Mouse (Mus musculus) gastrocnemius, postnatal 25 days (tissue): Measurements from ENCODE around the gene Fgfr1op2. TPM values are rescaled to one million over a fixed set of nuclear protein-coding genes. Genes with fewer than 3 reads are reported as not detected.
A peak's percentile ranks its signal among the peaks of the same experiment; 100 is the strongest.
"Not testable (repeated sequence)": the region's sequence is repeated elsewhere in the genome, so short reads cannot be mapped to it uniquely, and the experiment has no call there.

Experiments
- DNase-seq: peaks from one replicate; pipeline ENCODE4 v3.0.0; 2022
- long read RNA-seq, 2 experiments: library from polyadenylated mRNA; stranded (forward); transcript quantifications; one replicate each; pipeline ENCODE4 v2.0.0; 2021
- total RNA-seq, 2 experiments: library from RNA; stranded (reverse); gene quantifications; 1 replicate in 1 of 2; 2 replicates in 1 of 2; pipeline ENCODE4 v1.2.3; 2021

Fgfr1op2 gene
- total RNA-seq = 10 to 100 TPM; 46.0 to 46.4 TPM
- long read RNA-seq, experiment 1, transcript Fgfr1op2-202 (5 exons, 918 nt) = minor isoform, 14 of 66 reads
- long read RNA-seq, experiment 1, transcript Fgfr1op2-204 (7 exons, 2,880 nt) = major isoform, 25 of 66 reads
- long read RNA-seq, experiment 1, transcript Fgfr1op2-203 (6 exons, 2,766 nt) = minor isoform, 15 of 66 reads
- long read RNA-seq, experiment 1, partial matches to known transcripts = 5 of 66 reads
- long read RNA-seq, experiment 1, other reads (novel, unspliced or antisense) = 7 of 66 reads
- long read RNA-seq, experiment 2, transcript Fgfr1op2-202 (5 exons, 918 nt) = minor isoform, 17 of 116 reads
- long read RNA-seq, experiment 2, transcript Fgfr1op2-203 (6 exons, 2,766 nt) = major isoform, 43 of 116 reads
- long read RNA-seq, experiment 2, transcript Fgfr1op2-204 (7 exons, 2,880 nt) = minor isoform, 38 of 116 reads
- long read RNA-seq, experiment 2, partial matches to known transcripts = 5 of 116 reads
- long read RNA-seq, experiment 2, other reads (novel, unspliced or antisense) = 13 of 116 reads

DNA sequence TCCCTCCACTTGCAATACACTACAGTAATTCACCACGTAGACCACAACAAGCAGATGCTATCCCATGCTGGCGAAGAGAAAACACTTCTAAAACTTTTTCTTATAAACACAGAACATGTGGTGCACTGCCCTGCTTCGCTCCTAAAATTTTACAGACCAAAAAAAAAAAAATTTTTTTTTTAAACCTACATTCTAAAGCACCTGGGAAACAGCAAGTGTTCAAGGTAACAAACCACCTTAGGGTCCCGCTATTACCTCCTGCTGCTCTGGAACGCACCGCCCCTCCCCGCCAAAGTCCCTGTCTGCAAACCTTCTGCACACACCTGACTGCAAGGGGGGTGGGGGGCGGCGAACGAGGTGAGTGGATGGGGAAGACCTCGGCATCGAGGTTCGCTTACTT lies at the start of gene Fgfr1op2:
TSS of gene Fgfr1op2 (plus strand) at position 301 of the 400 bp plus-strand sequence.
- DNase-seq = no peak

DNA sequence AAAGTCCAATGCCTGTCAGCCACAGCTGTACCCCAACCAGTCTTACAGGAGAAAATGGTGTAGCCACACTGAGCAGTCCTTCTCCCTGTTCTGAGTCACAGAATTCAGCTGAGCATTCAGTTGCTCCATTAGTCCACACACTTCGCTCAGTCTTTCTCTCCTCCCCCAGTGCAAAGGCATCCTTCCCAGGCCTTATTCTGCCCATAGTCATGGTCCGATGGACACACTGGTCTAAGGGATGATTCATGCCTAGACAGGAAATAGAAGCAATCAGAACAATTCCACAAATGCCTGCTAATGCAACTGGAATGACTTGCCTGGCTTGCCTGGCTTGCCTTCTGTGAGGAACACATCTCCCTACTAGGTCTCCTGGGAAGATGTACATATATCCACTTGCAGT lies 49.5 kb upstream of the Fgfr1op2 start:
- no peak for DNase-seq

DNA sequence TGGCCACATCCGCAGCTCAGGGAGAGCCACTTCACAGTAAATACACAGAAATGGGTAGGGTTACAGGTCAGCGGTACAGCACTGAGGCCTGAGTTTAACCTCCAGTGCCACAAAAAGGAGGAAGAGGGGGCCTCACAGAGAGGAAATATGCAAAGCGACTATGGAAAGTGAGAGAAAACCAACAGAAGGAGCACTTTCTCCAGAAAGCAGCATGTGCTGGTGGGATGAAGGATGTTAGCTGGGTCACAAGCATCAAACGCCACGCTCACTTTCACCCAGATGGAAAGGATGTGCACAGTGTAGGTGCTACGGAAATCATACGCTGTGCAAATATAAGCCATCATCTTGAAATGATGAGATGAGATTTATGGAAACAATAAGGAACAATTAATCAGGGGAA lies 46.6 kb upstream of the Fgfr1op2 start:
- DNase-seq = no peak

DNA sequence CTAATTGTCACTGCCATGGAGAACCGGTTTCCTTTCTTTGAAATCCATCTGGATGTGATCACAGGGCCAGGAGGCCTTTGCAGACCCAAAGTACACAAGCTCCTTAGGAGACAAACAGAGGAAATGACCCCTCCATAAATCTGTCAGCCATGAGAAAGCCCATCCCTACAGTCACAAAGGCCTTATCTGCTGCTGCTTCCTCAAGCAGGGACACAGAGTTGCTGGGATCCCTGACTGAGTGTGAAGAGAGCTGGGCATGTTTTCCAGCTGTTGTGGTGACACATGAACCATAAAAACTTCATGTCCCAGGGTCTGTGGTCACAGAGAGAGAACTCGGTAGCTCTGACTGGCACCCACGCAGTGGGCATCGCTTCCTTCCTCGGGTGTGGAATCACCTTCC lies 46.2 kb upstream of the Fgfr1op2 start:
- no peak for DNase-seq

DNA sequence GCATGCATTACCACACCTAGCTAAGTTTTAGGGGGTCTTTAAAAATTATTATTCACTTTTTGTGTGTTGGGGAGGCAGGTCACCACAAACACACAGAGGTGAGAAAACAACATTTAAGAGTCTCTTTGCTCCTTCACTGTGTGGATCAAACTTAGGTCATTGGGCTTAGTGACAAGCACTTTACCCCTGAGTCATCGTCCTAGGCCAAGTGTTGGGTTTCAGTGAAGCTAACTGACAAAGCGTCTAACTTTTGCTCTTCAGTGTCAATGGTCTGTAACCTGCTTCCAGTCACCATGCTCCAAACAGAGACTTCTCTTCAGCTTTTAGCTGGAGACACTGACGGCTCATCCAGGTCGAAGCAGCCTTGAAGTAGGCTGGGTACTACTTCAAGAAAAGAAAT lies 43.9 kb upstream of the Fgfr1op2 start:
- no peak for DNase-seq

DNA sequence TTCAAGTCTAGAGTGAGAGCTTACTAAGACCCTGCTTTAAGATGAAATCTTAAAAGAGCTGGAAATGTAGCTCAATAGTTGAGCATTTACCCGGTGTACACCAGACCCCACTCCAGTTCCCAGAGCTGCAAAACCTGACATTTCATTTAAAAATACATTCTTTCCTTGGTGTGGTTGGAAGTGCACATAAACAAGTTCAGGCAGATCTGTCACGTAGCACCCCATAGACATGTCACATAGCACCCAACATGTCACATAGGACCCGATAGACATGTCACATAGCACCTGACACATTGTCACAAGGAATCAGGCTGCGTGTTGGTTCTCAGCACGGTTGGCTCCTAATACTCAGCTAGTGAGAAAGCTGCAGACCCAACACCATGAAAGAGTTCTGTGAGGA lies 41.5 kb upstream of the Fgfr1op2 start:
- no peak for DNase-seq

DNA sequence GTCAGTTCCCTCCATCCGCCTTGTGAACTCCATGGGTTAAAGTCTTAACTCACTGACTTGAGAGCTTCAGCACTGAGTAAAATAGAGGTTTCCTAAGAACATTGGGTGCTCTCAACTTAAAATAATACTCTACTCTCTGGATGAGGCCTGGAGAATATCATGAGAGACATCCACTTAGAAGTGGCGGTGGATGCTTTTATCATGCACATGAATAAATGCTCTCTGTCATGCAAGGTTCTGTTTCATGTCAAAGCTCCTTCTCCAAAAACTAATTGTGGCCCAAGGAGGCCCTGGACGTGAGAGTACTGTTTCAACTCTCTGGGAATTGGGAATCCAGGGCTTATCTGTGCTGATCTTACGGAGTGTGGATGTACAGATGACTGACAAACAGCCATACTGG lies 39.9 kb upstream of the Fgfr1op2 start:
- no peak for DNase-seq

DNA sequence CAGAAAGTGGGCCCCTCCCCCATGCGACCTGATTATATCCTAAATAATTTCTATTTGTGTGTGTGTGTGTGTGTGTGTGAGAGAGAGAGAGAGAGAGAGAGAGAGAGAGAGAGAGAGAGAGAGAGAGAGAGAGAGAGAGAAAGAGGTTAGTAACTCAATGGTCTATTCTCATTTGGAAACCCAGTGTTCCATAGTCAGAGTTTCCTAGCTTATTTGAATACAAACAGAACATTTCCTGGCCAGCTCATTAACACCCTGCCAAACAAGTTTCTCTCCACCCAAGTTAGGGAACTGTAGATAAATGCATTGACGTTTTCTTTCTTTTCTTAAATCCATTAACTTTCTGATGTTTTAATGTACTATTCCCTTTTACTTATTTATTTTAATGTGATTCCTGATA lies 38.9 kb upstream of the Fgfr1op2 start:
- DNase-seq = no peak

DNA sequence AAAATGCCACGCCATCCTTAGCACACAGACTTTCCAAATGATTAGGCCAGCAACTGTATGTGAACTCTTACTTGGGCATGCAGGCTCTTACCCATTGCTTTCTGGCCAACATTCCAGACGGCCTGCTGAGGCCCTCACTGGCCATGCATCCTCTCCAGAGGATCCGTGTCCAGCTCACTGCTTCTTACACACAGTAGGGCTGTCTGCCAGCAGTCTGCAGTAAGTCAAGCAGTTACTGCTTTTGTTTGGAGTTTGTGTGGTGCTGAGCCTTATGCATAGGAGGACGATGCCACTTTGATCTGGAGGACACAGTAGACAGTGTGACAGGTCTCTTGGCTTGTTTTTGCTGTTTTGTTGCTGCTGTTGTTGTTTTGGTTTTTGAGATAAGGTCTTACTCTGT lies 38.3 kb upstream of the Fgfr1op2 start:
- no peak for DNase-seq

DNA sequence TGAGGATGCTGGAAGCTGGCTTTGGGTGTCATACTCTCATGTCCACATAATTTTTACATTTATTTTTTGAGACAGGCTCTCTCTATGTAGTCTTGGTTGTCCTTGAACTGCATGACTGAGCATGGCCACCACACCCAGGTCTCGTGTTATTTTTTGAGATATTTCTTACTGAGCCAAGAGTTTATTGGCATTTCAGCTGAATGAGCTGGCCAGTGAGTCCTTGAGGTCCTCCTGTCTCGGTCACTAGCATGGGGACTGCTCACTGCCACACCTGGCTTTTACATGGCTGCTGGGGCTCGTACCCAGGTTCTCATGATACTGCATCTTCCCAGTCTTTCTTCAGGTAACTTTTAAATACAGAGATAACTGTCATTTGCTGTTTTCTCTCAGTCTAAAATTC lies 36.6 kb upstream of the Fgfr1op2 start:
- no peak for DNase-seq

DNA sequence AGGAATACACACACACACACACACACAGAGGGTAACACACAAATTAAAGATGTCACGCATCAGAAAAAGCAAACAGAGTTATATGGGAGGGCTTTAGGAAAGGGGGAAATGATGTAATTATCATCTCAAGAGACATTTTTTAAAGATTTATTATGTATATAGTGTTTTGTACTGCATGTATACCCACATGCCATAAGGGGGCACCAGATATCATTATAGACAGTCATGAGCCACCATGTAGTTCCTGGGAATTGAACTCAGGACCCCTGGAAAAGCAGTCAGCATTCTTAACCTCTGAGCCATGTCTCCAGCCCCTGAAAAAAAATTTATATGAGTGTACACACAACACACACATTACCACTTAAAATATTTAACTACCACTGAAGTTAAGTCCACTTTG lies 32.4 kb upstream of the Fgfr1op2 start:
- DNase-seq = no peak

DNA sequence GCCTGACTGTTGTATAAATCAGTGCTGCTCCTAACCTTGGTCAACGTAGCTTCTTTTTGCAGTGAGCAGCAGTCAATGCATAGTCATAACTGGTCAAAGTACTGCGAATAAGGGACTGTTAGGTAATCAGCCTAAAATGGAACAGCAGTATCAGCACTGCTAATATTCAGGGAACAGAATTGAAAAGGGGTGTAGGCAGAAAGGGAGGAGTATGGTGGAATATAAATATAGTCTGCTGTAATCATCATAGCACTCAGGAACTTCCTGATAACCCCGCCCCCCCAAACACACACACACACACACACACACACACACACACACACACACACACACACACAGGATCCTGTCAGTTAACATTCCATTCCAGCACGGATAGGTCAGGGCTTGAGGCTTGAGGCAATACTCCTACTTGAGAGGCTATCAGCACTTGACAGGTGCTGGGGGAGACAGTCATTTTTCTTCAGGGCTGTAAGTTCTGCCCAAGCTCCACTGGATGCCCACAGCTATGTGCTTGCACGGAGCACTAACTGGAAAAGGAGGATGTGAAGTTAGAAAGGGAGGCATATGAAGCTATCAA lies 31.6 kb upstream of the Fgfr1op2 start:
- no peak for DNase-seq

DNA sequence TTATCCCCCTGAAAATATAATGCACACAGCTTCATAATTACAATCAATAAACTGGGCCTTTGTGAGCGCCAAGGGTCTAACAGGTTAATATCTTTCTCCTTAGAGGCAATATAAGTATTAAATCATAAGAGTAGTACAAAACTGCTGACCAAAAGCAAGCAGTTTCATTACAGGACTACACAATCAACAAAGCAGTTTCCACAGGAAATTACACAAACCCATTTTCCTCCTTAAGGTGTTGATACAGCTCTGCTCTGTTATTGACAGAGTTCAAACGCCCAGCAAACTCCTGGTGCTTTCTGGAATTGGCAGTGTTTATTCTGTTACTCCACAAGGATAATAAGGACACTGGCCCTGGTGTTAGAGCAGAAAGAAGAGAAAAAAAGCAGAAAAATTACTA lies 26.6 kb upstream of the Fgfr1op2 start:
- no peak for DNase-seq

DNA sequence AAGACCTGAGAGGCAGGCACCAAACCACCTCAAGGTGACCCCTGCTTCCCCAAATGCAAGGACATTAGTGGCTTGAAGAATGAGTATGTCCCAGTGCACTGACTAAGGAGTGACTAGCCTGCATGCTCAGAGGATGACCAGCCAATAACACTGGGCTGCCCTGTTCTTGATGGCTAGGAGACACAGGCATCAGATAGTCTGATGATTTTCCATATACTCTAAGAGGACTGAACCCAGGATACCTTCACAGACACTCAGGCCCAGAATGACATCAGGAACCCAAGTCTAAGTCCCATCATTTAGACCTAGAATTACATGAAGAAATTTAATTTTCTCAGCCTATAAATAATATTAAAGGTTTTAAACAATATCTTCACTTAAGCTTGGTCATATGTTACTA lies 25.7 kb upstream of the Fgfr1op2 start:
- no peak for DNase-seq

DNA sequence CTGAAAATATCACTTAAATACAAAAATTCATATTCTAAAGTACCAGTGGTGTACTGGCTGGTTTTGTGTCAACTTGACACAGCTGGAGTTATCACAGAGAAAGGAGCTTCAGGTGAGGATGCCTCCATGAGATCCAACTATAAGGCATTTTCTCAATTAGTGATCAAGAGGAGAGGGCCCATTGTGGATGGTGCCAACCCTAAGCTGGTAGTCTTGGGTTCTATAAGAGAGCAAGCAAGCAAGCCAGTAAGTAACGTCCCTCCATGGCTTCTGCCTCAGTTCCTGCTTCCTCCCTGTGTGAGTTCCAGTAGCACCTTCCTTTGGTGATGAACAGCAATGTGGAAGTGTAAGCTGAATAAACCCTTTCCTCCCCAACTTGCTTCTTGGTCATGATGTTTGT lies 14.5 kb upstream of the Fgfr1op2 start:
- DNase-seq = not testable (repeated sequence)

DNA sequence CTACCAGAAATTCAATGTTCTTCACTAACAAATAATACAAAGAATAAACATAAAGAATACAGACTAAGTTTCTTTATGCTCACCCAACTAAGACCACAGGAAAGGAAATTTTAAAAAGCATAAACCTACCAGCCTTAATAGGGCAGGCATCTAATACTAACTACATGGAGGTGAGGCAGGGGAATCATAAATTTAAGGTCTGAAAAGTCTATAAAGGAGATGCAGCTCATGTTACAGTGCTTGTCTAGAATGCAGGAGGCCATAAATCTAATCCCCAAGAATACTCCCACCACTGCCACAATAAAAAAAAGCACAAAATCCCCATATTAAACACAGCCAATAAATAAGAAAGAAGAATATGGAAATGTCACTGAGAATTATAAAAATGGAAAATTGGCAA lies 4.9 kb upstream of the Fgfr1op2 start:
- DNase-seq = no peak

DNA sequence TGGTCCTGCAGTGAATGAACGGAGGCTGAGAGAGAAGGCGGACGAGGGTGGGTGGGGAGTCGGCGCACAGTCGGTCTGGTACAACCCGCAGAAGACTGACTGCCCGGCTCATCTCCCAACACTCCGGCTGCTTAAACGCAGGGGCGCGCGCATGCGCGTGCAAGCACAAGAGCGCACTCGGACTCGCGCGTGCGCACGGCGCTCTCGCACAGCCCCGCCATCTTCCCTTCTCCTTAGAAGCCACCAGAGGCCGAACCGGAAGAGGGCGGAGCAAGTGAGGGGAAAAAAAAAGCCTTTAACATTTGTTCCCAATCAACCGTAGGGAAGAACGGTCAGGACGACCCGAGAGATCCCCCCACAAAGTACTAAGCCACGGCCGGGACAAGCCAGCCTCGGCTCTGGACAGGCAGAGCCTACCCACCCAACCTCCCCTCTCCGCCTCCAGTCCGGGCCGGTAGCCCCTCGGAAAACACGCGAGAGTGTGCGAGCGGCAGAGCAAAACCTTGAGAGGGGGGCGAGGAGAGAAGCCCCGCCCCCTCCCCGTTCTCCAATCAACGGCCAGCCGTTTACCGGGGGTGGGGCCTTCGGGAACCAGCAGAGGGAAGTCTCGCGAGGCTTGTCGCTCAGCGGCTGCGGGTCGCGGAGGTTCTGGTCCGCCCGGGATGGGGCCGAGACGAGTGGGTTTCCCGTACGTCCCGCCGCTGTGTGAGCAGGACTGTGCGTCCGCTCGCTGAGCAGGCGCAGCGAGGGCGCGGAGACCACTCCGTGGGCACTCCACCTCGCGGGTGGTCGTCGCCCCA lies 507 bp downstream of the Fgfr1op2 start, which contains the start of gene Ints13:
TSS of gene Ints13 (minus strand) at position 526 of the 800 bp plus-strand sequence.
- peak; percentile 98 for DNase-seq

DNA sequence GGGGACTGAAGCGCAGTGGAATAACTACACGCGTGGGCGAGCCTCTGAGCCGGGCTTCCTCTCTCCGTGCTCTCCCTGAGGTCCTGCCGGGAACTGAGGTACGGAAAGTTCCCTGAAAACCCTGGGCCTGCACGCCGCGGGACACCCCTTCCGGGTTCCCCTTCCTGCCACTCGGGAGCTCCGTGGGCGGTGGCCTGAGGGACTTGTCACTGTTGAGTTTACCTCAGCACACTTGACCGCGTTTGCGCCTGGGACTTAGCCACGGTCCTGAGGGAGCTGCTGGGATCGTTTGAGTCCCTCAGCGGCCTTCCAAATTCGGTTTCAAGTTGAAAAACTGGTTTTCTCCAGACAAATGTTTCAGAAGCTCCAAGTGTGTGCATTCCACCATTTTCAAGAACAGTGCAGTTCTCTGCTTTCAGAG lies 1.1 kb downstream of the Fgfr1op2 start:
- no peak for DNase-seq

DNA sequence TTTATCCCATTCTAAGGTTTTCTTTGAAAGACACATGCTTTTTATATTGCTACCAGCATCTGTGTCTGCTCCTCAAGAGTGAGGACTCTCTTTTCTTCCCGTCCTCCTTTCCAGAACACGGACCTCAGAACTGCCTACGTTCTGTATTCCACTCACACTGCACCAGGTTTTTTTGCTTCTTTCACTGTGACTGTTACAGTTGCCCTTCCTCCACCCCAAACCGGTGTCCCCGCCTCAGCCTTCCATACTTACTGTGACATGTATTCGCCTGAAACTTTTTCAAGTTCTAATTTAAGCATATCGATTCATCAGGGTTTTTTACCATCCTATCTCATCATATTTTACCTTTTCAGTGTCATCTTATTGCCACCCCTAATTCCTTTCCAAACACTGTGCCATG lies 1.6 kb downstream of the Fgfr1op2 start:
- no peak for DNase-seq

DNA sequence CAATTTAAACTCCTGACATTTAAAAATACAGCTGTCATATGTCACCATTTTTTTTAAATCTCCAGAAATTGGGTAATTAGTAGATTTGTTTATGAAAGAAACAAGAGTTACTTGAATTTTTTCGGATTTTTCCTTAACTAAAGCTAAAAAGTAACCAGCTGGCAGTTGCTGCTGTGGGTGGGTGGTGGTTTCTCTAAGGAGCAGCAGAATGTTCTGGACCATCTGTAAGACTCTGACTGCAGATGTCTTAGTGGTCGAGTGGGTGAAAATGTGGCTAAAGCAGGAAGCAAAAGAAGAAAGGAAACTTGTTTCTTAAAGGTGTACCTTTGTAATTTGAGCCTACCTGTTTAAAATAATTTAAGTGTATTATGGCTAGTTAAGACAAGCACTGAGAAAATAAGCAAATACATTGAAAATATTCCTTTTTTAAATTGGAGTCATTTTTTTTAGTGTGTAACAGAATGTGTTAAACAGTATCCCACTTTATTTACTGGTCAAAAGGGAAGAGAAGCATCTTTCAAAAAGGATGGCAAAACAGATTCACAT lies 3.5 kb downstream of the Fgfr1op2 start:
- DNase-seq = no peak

DNA sequence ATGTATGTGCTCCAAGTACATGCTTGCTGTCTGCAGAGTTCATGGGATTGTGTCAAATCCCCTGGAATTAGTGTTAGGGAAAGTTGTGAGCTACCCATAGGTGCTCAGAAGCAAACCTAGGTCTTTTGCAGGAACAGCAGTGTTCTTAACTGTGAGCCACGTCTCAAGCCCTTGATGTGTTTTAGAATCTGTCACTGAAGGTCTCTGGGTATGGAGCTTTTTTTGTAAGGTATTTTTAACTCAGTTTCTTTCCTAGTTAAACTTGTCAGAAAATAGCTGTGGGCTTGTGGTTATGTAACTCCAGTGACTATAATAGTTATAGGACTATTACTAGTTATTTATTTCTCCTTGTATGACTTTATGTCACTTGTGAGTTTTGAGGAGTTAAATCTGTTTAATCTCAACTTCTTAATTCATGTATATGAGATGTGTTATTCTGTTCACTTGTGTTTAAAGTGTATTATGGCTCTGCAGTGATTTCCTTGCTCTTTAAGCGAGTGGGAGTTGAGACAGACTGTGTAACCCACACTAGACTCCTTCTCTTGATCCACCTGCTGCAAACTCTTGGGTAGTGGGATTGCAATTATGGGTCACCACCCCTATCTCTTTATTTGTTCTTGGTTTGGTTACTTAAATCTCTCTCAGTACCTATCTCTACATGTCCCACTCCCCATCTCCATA lies 6.5 kb downstream of the Fgfr1op2 start:
- no peak for DNase-seq

DNA sequence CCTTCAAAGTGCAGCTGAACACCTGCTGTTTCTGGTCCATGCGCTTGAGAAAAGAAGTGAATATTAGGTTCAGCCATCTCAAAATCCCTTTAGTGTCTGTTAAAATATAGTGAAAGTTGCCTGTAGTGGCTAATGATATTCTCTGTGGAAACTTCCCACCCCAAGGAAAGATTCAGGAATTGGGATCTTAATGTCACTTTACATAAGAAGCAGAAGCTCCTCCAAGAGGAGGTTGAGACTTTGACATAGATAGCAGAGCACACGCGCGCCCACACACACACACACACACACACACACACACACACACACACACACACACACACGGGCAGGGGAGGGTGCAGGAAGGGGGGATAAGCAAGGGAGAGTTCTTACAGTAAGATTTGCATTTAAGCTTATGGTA lies 8.1 kb downstream of the Fgfr1op2 start:
- no peak for DNase-seq
